Mouse (Mus musculus) olfactory bulb, adult 2 months (tissue): ENCODE data around the gene Mink1. TPM values are rescaled to one million over a fixed set of nuclear protein-coding genes. Genes with fewer than 3 reads are reported as not detected.
"Not testable (repeated sequence)": the region's sequence is repeated elsewhere in the genome, so short reads cannot be mapped to it uniquely, and the experiment has no call there.

Experiments used
- H3K27ac ChIP-seq: fragments of 200-500 bp; 2 replicates; pipeline ENCODE4 v1.5.1; 2012; ENCODE audit warnings: low read depth, low read length; ENCODE audit not compliant: insufficient read depth
- H3K4me1 ChIP-seq: fragments of 200-500 bp; 2 replicates; pipeline ENCODE4 v1.6.1; 2012; ENCODE audit warnings: low read length; ENCODE audit not compliant: control insufficient read depth, insufficient read depth
- H3K4me3 ChIP-seq: fragments of 200-500 bp; 2 replicates; pipeline ENCODE4 v1.5.1; 2012; ENCODE audit warnings: mild to moderate bottlenecking, low read depth, low read length, moderate library complexity; ENCODE audit not compliant: insufficient read depth
- CTCF ChIP-seq: fragments of 200-500 bp; IDR thresholded peaks from 2 replicates; pipeline ENCODE4 v1.5.1; 2012; ENCODE audit warnings: low read depth, mild to moderate bottlenecking, low read length, moderate library complexity; ENCODE audit not compliant: insufficient read depth
- POLR2A ChIP-seq: fragments of 200-500 bp; IDR thresholded peaks from 2 replicates; pipeline ENCODE4 v1.6.1; 2012; ENCODE audit warnings: mild to moderate bottlenecking, low read depth, low read length, moderate library complexity; ENCODE audit not compliant: insufficient read depth
- WGBS: fragments of 180-500 bp; shearing (Covaris S2); methylation state at CpG from one replicate; pipeline ENCODE4 v1.1.7; 2018; 5-methylcytosine and 5-hydroxymethylcytosine counted together
- polyA plus RNA-seq: library from polyadenylated mRNA; stranded (reverse); fragments of >200 nt; gene quantifications from 2 replicates; pipeline ENCODE4 v1.2.4, GENCODE M21; 2012; ENCODE audit warnings: low replicate concordance; ENCODE audit not compliant: missing spikeins, insufficient read depth, insufficient read length

Mink1 gene
- polyA plus RNA-seq, 1 experiment: not detected

- Histone ChIP-seq H3K4me3 (no peak overlapping the region), H3K4me1 (peaks cover 9% of the 10 kb centered on the region), H3K27ac (no peak overlapping the region)
- no peak for TF ChIP-seq POLR2A
- TF ChIP-seq CTCF: no peak
- WGBS: 63% methylated on average over 7 of the region's 7 CpGs
Measured at GRCm38 (mm10) chr11:70566586-70566985, 3.9 kb downstream of the Mink1 start.

- peaks cover 14% of the 10 kb centered on the region for H3K4me1 ChIP-seq
- H3K4me3 ChIP-seq, H3K27ac ChIP-seq: not testable (repeated sequence)
- 97% methylated on average over 1 of the region's 1 CpGs for WGBS
Measured at GRCm38 (mm10) chr11:70570614-70571013, 7.9 kb downstream of the Mink1 start.

- peaks cover 15% of the 10 kb centered on the region for H3K4me1 ChIP-seq
- no peak for TF ChIP-seq POLR2A
- TF ChIP-seq CTCF: no peak
- 51% methylated on average over 1 of the region's 1 CpGs for WGBS
- H3K4me3 ChIP-seq: no peak overlapping the region
- H3K27ac ChIP-seq: no peak overlapping the region
Measured at GRCm38 (mm10) chr11:70571641-70572040, 9.0 kb downstream of the Mink1 start.

GRCm38 (mm10) chr11:70572348-70572902 lies 9.7 kb downstream of the Mink1 start:
- 62% methylated on average over 5 of the region's 5 CpGs for WGBS
- TF ChIP-seq POLR2A (no peak), CTCF (no peak)
- H3K27ac ChIP-seq: 0 out of 2 replicates have a peak overlapping the region, but pooled peaks have one; percentile 32

GRCm38 (mm10) chr11:70573872-70574271 lies 11.2 kb downstream of the Mink1 start:
- Histone ChIP-seq H3K4me3 (no peak overlapping the region), H3K27ac (peak overlapping the region; percentile 53), H3K4me1 (peaks cover 24% of the 10 kb centered on the region)
- 45% methylated on average over 6 of the region's 6 CpGs for WGBS
- TF ChIP-seq CTCF (no peak), POLR2A (no peak)

More at GRCm38 (mm10) chr11:70572348-70572902, 9.7 kb downstream of the Mink1 start:
- H3K4me1 ChIP-seq: peaks cover 15% of the 10 kb centered on the region
- no peak overlapping the region for H3K4me3 ChIP-seq

- peaks cover 43% of the 10 kb centered on the region for H3K4me1 ChIP-seq
Measured at GRCm38 (mm10) chr11:70577201-70577600, 14.5 kb downstream of the Mink1 start.

GRCm38 (mm10) chr11:70578962-70579361 lies 16.3 kb downstream of the Mink1 start:
- TF ChIP-seq POLR2A (no peak), CTCF (no peak)
- Histone ChIP-seq H3K27ac (no peak overlapping the region), H3K4me1 (peaks cover 45% of the 10 kb centered on the region), H3K4me3 (no peak overlapping the region)
- 81% methylated on average over 6 of the region's 6 CpGs for WGBS

More at GRCm38 (mm10) chr11:70577201-70577600, 14.5 kb downstream of the Mink1 start:
- no peak overlapping the region for H3K4me3 ChIP-seq
- no peak overlapping the region for H3K27ac ChIP-seq
- 79% methylated on average over 3 of the region's 3 CpGs for WGBS
- TF ChIP-seq POLR2A (no peak), CTCF (no peak)

- peaks cover 45% of the 10 kb centered on the region for H3K4me1 ChIP-seq
- TF ChIP-seq POLR2A: no peak
- no peak for TF ChIP-seq CTCF
- H3K27ac ChIP-seq: peak overlapping the region; percentile 60
- WGBS: 42% methylated on average over 9 of the region's 9 CpGs
- H3K4me3 ChIP-seq: no peak overlapping the region
Measured at GRCm38 (mm10) chr11:70579710-70580357, 17.2 kb downstream of the Mink1 start.

- H3K4me1 ChIP-seq: peaks cover 46% of the 10 kb centered on the region
- 5% methylated on average over 5 of the region's 5 CpGs for WGBS
- TF ChIP-seq POLR2A: no peak
- no peak for TF ChIP-seq CTCF
- H3K4me3 ChIP-seq: no peak overlapping the region
- peak overlapping the region; percentile 60 for H3K27ac ChIP-seq
Measured at GRCm38 (mm10) chr11:70580358-70580720, 17.7 kb downstream of the Mink1 start.

GRCm38 (mm10) chr11:70580921-70581320 lies 18.2 kb downstream of the Mink1 start:
- peak overlapping the region; percentile 34; the same call in 1 of the 2 replicates for H3K27ac ChIP-seq
- H3K4me3 ChIP-seq: no peak overlapping the region
- H3K4me1 ChIP-seq: peaks cover 48% of the 10 kb centered on the region
- 61% methylated on average over 3 of the region's 3 CpGs for WGBS
- no peak for TF ChIP-seq POLR2A
- TF ChIP-seq CTCF: no peak
